1 mouse cellular context compared by ENCODE assay signal in the genomic region with DNA sequence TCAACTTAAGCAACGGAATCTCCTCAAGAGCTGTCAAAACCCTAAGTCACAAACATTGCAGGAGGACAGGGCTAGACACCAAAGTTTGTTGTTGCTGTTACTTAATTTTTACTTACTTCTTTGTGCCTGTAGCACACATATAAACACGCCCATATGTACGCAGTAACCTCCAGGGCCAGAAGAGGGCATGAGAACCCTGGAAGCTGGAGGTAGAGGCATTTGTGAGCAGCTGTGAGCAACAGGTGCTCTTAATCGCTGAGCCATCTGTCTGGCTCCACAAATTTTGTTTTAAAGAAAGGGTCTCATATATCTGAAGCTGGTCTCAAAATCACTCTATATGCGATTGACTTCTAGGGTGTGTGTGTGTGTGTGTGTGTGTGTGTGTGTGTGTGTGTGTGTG.
TF ChIP-seq lines count a peak whose summit lies in the region.

No protein-coding gene starts in this region.

TF ChIP-seq in CH12.LX, 34 proteins besides CTCF, POLR2A, EP300 and RAD21:
- TF ChIP-seq SMC3 (IDR thresholded peaks at IDR 0.05; ENCODE audit: low read depth, low read length) (peak; percentile 39; the same call in 1 of the 2 replicates), ZMIZ1 (IDR thresholded peaks at IDR 0.05; ENCODE audit: low read depth, low read length) (no peak)
TF ChIP-seq in CH12.LX: peak in this region for 1.
